Mouse (Mus musculus): ENCODE measurements around the gene Apof. TPM values are rescaled to one million over a fixed set of nuclear protein-coding genes. Genes with fewer than 3 reads are reported as not detected.

Apof gene
- polyA plus RNA-seq (2012; fragmentation: generic; extraction: Trizol), result not detected
- long read RNA-seq, experiment 1, result 0 reads
- long read RNA-seq, experiment 2, result 0 reads

GRCm38 (mm10) chr10:128268371-128268770 is at the start of gene Apof:
Apof (plus strand) TSS chr10:128268671.
- Histone ChIP-seq H3K27me3 (ENCODE audit: control insufficient read depth, insufficient read depth, insufficient read length) (no peaks in the 10 kb centered on the region), H3K36me3 (ENCODE audit: control insufficient read depth, insufficient read depth) (no peaks in the 10 kb centered on the region), H3K4me3 (ENCODE audit: insufficient read depth, poor library complexity, severe bottlenecking) (no peak within 1 kb of the TSS)

GRCm38 (mm10) chr10:128221533-128222286 is 46.8 kb upstream of the Apof start:
- no peaks in the 10 kb centered on the region for H3K79me2 ChIP-seq (ENCODE audit: control insufficient read depth, insufficient read depth)
- H3K4me3 ChIP-seq (ENCODE audit: insufficient read depth, poor library complexity, severe bottlenecking), result no peak overlapping the region
- H3K36me3 ChIP-seq (ENCODE audit: control insufficient read depth, insufficient read depth), result no peaks in the 10 kb centered on the region
- no peak for TF ChIP-seq CTCF (IDR thresholded peaks at IDR 0.05; ENCODE audit: control insufficient read depth, insufficient read depth, insufficient read length)
- H3K79me3 ChIP-seq (ENCODE audit: low read depth), result no peaks in the 10 kb centered on the region
- peaks cover 7% of the 10 kb centered on the region for H3K27me3 ChIP-seq (ENCODE audit: control insufficient read depth, insufficient read depth, insufficient read length)
- H3ac ChIP-seq (ENCODE audit: control insufficient read depth, insufficient read length, low read depth), result no peak overlapping the region

More at GRCm38 (mm10) chr10:128268371-128268770, at the start of gene Apof:
- TF ChIP-seq CEBPB (IDR thresholded peaks at IDR 0.05; ENCODE audit: low read depth), result no peak
- TF ChIP-seq USF1 (IDR thresholded peaks at IDR 0.05; ENCODE audit: low read depth), result no peak
- no peak for TF ChIP-seq CTCF (IDR thresholded peaks at IDR 0.05; ENCODE audit: control insufficient read depth, insufficient read depth, insufficient read length)
- TF ChIP-seq MYOD1 (IDR thresholded peaks at IDR 0.05; ENCODE audit: control insufficient read depth, insufficient read length, low read depth), result no peak
- TF ChIP-seq FOSL1 (IDR thresholded peaks at IDR 0.05; ENCODE audit: insufficient read depth, low read length, poor library complexity, severe bottlenecking), result no peak
- Histone ChIP-seq H3K79me2 (ENCODE audit: control insufficient read depth, insufficient read depth) (no peaks in the 10 kb centered on the region), H3ac (ENCODE audit: control insufficient read depth, insufficient read length, low read depth) (no peak within 1 kb of the TSS), H3K79me3 (ENCODE audit: low read depth) (no peaks in the 10 kb centered on the region)

GRCm38 (mm10) chr10:128225064-128225463 is 43.4 kb upstream of the Apof start:
- Histone ChIP-seq H3K36me3 (ENCODE audit: control insufficient read depth, insufficient read depth) (no peaks in the 10 kb centered on the region), H3K79me2 (ENCODE audit: control insufficient read depth, insufficient read depth) (no peaks in the 10 kb centered on the region), H3K79me3 (ENCODE audit: low read depth) (no peaks in the 10 kb centered on the region), H3K27me3 (ENCODE audit: control insufficient read depth, insufficient read depth, insufficient read length) (peaks cover 7% of the 10 kb centered on the region), H3K4me3 (ENCODE audit: insufficient read depth, poor library complexity, severe bottlenecking) (no peak overlapping the region), H3ac (ENCODE audit: control insufficient read depth, insufficient read length, low read depth) (no peak overlapping the region)
- no peak for TF ChIP-seq FOSL1 (IDR thresholded peaks at IDR 0.05; ENCODE audit: insufficient read depth, low read length, poor library complexity, severe bottlenecking)
- TF ChIP-seq MAX (IDR thresholded peaks at IDR 0.05), result no peak
- TF ChIP-seq MYOD1 (IDR thresholded peaks at IDR 0.05; ENCODE audit: control insufficient read depth, insufficient read length, low read depth), result no peak
- TF ChIP-seq CEBPB (IDR thresholded peaks at IDR 0.05; ENCODE audit: low read depth), result no peak
- TF ChIP-seq USF1 (IDR thresholded peaks at IDR 0.05; ENCODE audit: low read depth), result no peak
- no peak for TF ChIP-seq MYOG (IDR thresholded peaks at IDR 0.05; ENCODE audit: control insufficient read depth, extremely low read depth, insufficient read length)

- TF ChIP-seq FOSL1 (IDR thresholded peaks at IDR 0.05; ENCODE audit: insufficient read depth, low read length, poor library complexity, severe bottlenecking) (no peak), MYOD1 (IDR thresholded peaks at IDR 0.05; ENCODE audit: control insufficient read depth, insufficient read length, low read depth) (no peak), CEBPB (IDR thresholded peaks at IDR 0.05; ENCODE audit: low read depth) (no peak)
- H3K79me2 ChIP-seq (ENCODE audit: control insufficient read depth, insufficient read depth), result no peaks in the 10 kb centered on the region
- H3K36me3 ChIP-seq (ENCODE audit: control insufficient read depth, insufficient read depth), result no peaks in the 10 kb centered on the region
- no peak within 1 kb of the TSS for H3ac ChIP-seq (ENCODE audit: control insufficient read depth, insufficient read length, low read depth)
- no peaks in the 10 kb centered on the region for H3K79me3 ChIP-seq (ENCODE audit: low read depth)
- H3K27me3 ChIP-seq (ENCODE audit: control insufficient read depth, insufficient read depth, insufficient read length), result peaks cover 7% of the 10 kb centered on the region
- no peak within 1 kb of the TSS for H3K4me3 ChIP-seq (ENCODE audit: insufficient read depth, poor library complexity, severe bottlenecking)
Observed at GRCm38 (mm10) chr10:128225538-128225937, 42.9 kb upstream of the Apof start, which contains the start of gene Mip. Mip (plus strand) TSS chr10:128225838.

GRCm38 (mm10) chr10:128227592-128227991 is 40.9 kb upstream of the Apof start:
- Histone ChIP-seq H3K79me2 (ENCODE audit: control insufficient read depth, insufficient read depth) (peaks cover 4% of the 10 kb centered on the region), H3K4me3 (ENCODE audit: insufficient read depth, poor library complexity, severe bottlenecking) (no peak overlapping the region), H3ac (ENCODE audit: control insufficient read depth, insufficient read length, low read depth) (no peak overlapping the region), H3K36me3 (ENCODE audit: control insufficient read depth, insufficient read depth) (no peaks in the 10 kb centered on the region), H3K79me3 (ENCODE audit: low read depth) (no peaks in the 10 kb centered on the region), H3K27me3 (ENCODE audit: control insufficient read depth, insufficient read depth, insufficient read length) (peaks cover 3% of the 10 kb centered on the region)
- TF ChIP-seq MYOG (IDR thresholded peaks at IDR 0.05; ENCODE audit: control insufficient read depth, extremely low read depth, insufficient read length) (no peak), MYOD1 (IDR thresholded peaks at IDR 0.05; ENCODE audit: control insufficient read depth, insufficient read length, low read depth) (no peak), MAX (IDR thresholded peaks at IDR 0.05) (no peak), CEBPB (IDR thresholded peaks at IDR 0.05; ENCODE audit: low read depth) (no peak), CTCF (IDR thresholded peaks at IDR 0.05; ENCODE audit: control insufficient read depth, insufficient read depth, insufficient read length) (no peak), USF1 (IDR thresholded peaks at IDR 0.05; ENCODE audit: low read depth) (no peak), FOSL1 (IDR thresholded peaks at IDR 0.05; ENCODE audit: insufficient read depth, low read length, poor library complexity, severe bottlenecking) (no peak)

- Histone ChIP-seq H3K79me2 (ENCODE audit: control insufficient read depth, insufficient read depth) (peaks cover 8% of the 10 kb centered on the region), H3K27me3 (ENCODE audit: control insufficient read depth, insufficient read depth, insufficient read length) (peaks cover 3% of the 10 kb centered on the region), H3ac (ENCODE audit: control insufficient read depth, insufficient read length, low read depth) (no peak overlapping the region), H3K36me3 (ENCODE audit: control insufficient read depth, insufficient read depth) (no peaks in the 10 kb centered on the region), H3K4me3 (ENCODE audit: insufficient read depth, poor library complexity, severe bottlenecking) (no peak overlapping the region), H3K79me3 (ENCODE audit: low read depth) (no peaks in the 10 kb centered on the region)
- no peak for TF ChIP-seq USF1 (IDR thresholded peaks at IDR 0.05; ENCODE audit: low read depth)
- TF ChIP-seq MYOD1 (IDR thresholded peaks at IDR 0.05; ENCODE audit: control insufficient read depth, insufficient read length, low read depth), result no peak
- no peak for TF ChIP-seq FOSL1 (IDR thresholded peaks at IDR 0.05; ENCODE audit: insufficient read depth, low read length, poor library complexity, severe bottlenecking)
- TF ChIP-seq MAX (IDR thresholded peaks at IDR 0.05), result no peak
- no peak for TF ChIP-seq CTCF (IDR thresholded peaks at IDR 0.05; ENCODE audit: control insufficient read depth, insufficient read depth, insufficient read length)
- no peak for TF ChIP-seq MYOG (IDR thresholded peaks at IDR 0.05; ENCODE audit: control insufficient read depth, extremely low read depth, insufficient read length)
- TF ChIP-seq CEBPB (IDR thresholded peaks at IDR 0.05; ENCODE audit: low read depth), result no peak
Observed at GRCm38 (mm10) chr10:128228009-128228408, 40.5 kb upstream of the Apof start.
